Mouse (Mus musculus) sigmoid colon, adult 10 weeks (tissue): ENCODE results near the gene Smarcad1. TPM values are rescaled to one million over a fixed set of nuclear protein-coding genes. Genes with fewer than 3 reads are reported as not detected.

Experiments
- polyA plus RNA-seq: library from polyadenylated mRNA; stranded (reverse); fragments of 350-450 nt; fragmentation: Illumina TruSeq; extraction: RNeasy Lipid Tissue Mini Kit (QIAGEN cat#74804); gene quantifications from one replicate; pipeline ENCODE4 v1.2.3, GENCODE M21; 2014; ENCODE audit warnings: low read depth, low replicate concordance

Smarcad1 gene
- polyA plus RNA-seq = 54.1 TPM

DNA sequence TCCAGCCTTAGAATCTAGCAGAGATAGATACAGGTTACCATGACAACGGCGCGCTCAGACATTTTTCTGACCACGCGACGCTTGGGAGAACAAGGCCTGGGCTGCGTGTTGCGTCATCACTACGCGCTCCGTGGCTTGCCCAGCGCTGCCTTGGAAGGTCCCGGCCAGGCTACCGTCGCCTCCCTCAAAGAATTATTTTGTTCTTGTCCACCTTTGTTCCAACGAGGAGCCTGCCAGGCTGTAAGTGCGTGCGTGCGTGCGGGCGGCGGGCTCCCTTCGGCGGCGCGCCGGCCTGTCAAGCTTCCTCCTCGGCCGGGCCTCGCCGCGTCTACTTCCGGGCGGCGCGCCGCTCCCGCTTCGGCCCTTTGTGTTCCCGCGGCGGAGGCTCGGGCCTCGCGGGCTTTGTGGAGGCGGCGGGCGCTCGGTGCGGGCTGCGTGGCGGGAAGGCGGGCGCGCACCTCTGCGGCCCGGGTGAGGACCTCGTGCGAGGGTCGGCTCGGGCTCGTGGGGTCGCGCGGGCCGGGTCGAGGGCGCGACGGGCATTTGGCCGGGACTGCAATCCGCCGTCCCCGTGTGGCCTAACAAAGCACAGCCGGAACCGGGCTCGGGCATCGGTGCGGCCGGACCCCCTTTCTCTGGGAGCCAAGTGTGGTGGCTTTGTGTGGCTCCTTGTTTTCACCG lies at the start of gene Smarcad1:
Smarcad1 (plus strand) TSS at position 93 of the 681 bp plus-strand sequence.

GRCm38 (mm10) chr6:65144621-65145205 lies 102.3 kb downstream of the Smarcad1 start, which contains the start of gene Hpgds:
TSS of gene Hpgds (minus strand) at chr6:65144908.

Other genes with a start within 250 kb of the Smarcad1 start
- 34.2 TPM for gene Hpgds, start 102.3 kb downstream of the Smarcad1 start, polyA plus RNA-seq